Mouse (Mus musculus): ENCODE measurements around the gene Emx2.

Gene Emx2

DNA sequence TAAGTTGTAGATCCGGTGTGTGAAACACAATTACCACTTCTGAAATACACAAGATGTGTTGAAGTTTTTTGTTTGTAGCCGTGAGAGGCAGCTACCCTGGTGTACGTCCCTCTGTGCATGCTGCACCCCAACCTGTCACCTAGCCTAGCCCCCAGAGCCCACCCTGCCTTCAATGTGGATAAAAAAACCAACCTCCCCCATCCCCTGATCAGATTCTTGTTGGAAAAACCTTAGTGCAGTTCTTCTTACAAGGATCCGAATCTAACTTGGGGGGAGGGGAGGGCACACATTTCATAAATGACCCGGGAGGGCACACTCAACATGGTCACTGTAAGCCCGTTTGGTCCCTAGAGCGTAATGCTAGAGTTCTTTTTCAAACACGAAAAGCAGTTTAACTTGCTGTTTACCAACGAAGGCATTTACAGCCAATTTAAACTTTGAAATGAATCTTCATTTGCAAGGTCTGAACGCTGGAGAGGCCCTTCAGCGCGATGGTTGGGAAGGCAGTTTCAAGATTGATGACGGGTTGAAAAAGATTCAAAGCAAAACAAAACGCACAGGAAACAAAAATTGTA, 7.5 kb upstream of the Emx2 start:
- H3K36me3 ChIP-seq (ENCODE audit: insufficient read depth, low read length): no peaks in the 10 kb centered on the region
- H3K27me3 ChIP-seq (ENCODE audit: insufficient read depth, low read length): peaks cover 82% of the 10 kb centered on the region
- H3K4me1 ChIP-seq (replicated peaks; ENCODE audit: low read depth, low read length): peaks cover 17% of the 10 kb centered on the region
- H3K9me3 ChIP-seq (ENCODE audit: low read length): no peaks in the 10 kb centered on the region
- no peak for TF ChIP-seq NANOG (IDR thresholded peaks at IDR 0.05; ENCODE audit: borderline replicate concordance, low read length)
- TF ChIP-seq POU5F1 (IDR thresholded peaks at IDR 0.05; ENCODE audit: borderline replicate concordance, low read length): no peak
- no peak for TF ChIP-seq CTCF (conservative IDR thresholded peaks at IDR 0.05; ENCODE audit: low read length)
- no peak overlapping the region for H3K4me3 ChIP-seq (replicated peaks; ENCODE audit: low read length)

DNA sequence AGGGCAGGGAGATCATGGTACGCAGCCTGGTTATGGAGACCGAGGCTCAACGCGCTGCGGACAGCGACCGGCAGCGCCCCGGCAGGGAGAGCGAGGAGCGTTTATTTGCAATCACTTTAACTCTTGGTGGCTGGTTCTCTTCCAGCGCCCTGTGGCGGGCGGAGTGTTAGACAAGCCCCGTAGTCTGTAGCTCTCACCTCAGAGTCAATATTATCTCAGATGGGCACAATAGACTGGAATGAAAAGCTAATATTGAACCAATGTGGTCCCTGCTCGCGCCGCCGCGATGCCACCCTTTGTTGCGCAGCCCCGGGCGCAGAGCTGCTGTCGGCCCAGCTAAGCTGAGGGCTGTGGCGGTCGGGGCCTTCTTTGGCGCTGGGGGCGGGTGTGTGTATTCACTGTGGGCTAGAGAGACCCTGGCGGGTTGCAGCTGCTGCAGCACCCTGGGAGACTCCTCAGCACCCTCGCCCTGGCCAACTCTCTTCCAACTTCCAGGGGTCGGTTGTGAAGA, 6.7 kb upstream of the Emx2 start:
- TF ChIP-seq NANOG (IDR thresholded peaks at IDR 0.05; ENCODE audit: borderline replicate concordance, low read length): no peak
- TF ChIP-seq POU5F1 (IDR thresholded peaks at IDR 0.05; ENCODE audit: borderline replicate concordance, low read length): no peak
- no peak for TF ChIP-seq CTCF (conservative IDR thresholded peaks at IDR 0.05; ENCODE audit: low read length)

DNA sequence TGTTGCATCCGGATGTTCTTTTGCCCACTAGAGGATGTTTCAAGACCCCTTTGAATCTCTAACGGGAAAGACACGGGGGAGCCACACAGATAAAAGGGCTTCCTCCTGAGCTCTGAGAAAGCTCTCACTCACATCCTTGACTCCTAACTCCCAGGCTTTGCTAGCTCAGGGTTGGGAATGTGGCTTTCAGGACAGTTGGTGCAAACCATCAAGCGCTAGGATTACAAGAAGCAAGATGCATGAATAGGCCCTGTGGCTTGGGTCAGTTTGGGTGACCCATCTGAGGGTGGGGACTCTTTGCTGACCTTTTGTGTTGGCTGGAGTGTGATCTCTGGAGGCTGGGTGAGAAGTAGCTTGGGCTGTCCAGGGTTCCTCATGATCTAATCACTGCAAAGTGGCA, 5.9 kb upstream of the Emx2 start:
- no peak overlapping the region for H3K4me3 ChIP-seq (replicated peaks; ENCODE audit: low read length)

More for the DNA sequence above, 6.7 kb upstream of the Emx2 start:
- Histone ChIP-seq H3K27me3 (ENCODE audit: insufficient read depth, low read length) (peaks cover 91% of the 10 kb centered on the region), H3K4me1 (replicated peaks; ENCODE audit: low read depth, low read length) (peaks cover 17% of the 10 kb centered on the region), H3K4me3 (replicated peaks; ENCODE audit: low read length) (peak overlapping the region; percentile 35), H3K9me3 (ENCODE audit: low read length) (no peaks in the 10 kb centered on the region), H3K36me3 (ENCODE audit: insufficient read depth, low read length) (no peaks in the 10 kb centered on the region)

DNA sequence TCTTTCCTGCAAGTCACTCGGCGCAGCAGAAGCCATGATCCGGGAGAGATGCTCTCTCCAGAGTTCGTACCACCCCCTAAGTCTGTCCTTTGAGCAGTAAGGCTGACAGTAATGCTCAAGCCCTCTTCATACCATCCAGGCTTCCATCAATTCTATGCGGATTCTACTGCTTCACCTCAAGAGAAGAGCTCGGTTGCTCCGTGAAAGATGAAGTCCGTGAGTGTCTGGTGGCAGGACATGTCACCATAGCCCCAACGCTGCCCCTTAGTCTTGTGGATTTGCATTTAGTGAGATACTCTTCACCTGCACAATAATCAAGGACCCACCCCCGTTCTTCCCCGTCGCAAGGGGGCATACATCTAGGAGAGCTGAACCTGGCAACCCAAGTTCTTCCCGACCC, 4.6 kb upstream of the Emx2 start:
- H3K4me3 ChIP-seq (replicated peaks; ENCODE audit: low read length): no peak overlapping the region
- peaks cover 24% of the 10 kb centered on the region for H3K4me1 ChIP-seq (replicated peaks; ENCODE audit: low read depth, low read length)
- peaks cover 97% of the 10 kb centered on the region for H3K27me3 ChIP-seq (ENCODE audit: insufficient read depth, low read length)
- TF ChIP-seq NANOG (IDR thresholded peaks at IDR 0.05; ENCODE audit: borderline replicate concordance, low read length) (no peak), CTCF (conservative IDR thresholded peaks at IDR 0.05; ENCODE audit: low read length) (peak; percentile 11; the same call in 1 of the 2 replicates)
- no peaks in the 10 kb centered on the region for H3K9me3 ChIP-seq (ENCODE audit: low read length)
- H3K36me3 ChIP-seq (ENCODE audit: insufficient read depth, low read length): no peaks in the 10 kb centered on the region

More for the DNA sequence above, 5.9 kb upstream of the Emx2 start:
- TF ChIP-seq NANOG (IDR thresholded peaks at IDR 0.05; ENCODE audit: borderline replicate concordance, low read length): no peak
- TF ChIP-seq POU5F1 (IDR thresholded peaks at IDR 0.05; ENCODE audit: borderline replicate concordance, low read length): no peak
- no peak for TF ChIP-seq CTCF (conservative IDR thresholded peaks at IDR 0.05; ENCODE audit: low read length)
- H3K27me3 ChIP-seq (ENCODE audit: insufficient read depth, low read length): peaks cover 93% of the 10 kb centered on the region
- H3K4me1 ChIP-seq (replicated peaks; ENCODE audit: low read depth, low read length): peaks cover 17% of the 10 kb centered on the region
- no peaks in the 10 kb centered on the region for H3K9me3 ChIP-seq (ENCODE audit: low read length)
- H3K36me3 ChIP-seq (ENCODE audit: insufficient read depth, low read length): no peaks in the 10 kb centered on the region

DNA sequence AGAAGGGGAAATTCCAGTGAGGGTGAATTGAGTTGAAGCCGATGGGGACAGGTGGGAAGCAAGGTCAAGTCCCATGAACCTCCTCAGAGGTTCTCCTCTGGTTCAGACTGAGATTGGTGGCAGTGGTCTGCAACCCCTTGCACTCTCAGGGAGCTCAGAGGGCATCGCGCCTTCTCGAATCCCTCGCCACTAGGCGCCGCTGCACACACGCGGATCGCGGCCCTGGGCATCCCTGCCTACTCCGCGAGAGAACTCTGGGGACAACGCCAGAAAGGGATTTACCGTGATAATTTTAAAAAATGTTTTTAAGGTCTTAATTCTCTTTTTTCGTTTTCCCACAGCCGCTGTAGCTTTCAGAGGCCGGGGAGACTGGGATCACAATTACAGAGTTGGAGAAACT, 4.0 kb upstream of the Emx2 start:
- peaks cover 97% of the 10 kb centered on the region for H3K27me3 ChIP-seq (ENCODE audit: insufficient read depth, low read length)
- H3K36me3 ChIP-seq (ENCODE audit: insufficient read depth, low read length): no peaks in the 10 kb centered on the region
- no peaks in the 10 kb centered on the region for H3K9me3 ChIP-seq (ENCODE audit: low read length)
- H3K4me1 ChIP-seq (replicated peaks; ENCODE audit: low read depth, low read length): peaks cover 24% of the 10 kb centered on the region
- TF ChIP-seq NANOG (IDR thresholded peaks at IDR 0.05; ENCODE audit: borderline replicate concordance, low read length) (no peak), CTCF (conservative IDR thresholded peaks at IDR 0.05; ENCODE audit: low read length) (peak; percentile 53), POU5F1 (IDR thresholded peaks at IDR 0.05; ENCODE audit: borderline replicate concordance, low read length) (no peak)
- H3K4me3 ChIP-seq (replicated peaks; ENCODE audit: low read length): no peak overlapping the region

DNA sequence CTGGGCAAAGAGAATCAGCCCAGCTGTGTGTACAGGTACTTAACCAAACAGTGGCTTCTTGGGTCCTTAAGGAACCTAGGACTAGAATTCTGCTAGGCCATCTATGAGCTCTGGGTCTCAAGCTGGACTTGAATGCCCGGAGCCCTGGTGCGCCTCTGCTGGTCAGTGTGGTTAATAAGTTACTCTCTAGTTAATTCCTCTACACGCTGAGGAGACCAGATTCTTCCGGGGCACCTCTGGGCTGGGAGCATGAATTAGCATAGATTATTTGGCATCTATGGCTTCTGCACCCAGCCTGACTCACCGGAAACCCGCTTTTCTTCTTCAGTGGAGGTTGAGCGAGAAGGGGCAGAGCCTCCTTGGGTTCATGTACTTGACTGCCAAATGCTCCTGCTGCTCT, 2.5 kb upstream of the Emx2 start:
- Histone ChIP-seq H3K9me3 (ENCODE audit: low read length) (no peaks in the 10 kb centered on the region), H3K4me1 (replicated peaks; ENCODE audit: low read depth, low read length) (peaks cover 27% of the 10 kb centered on the region), H3K36me3 (ENCODE audit: insufficient read depth, low read length) (no peaks in the 10 kb centered on the region), H3K4me3 (replicated peaks; ENCODE audit: low read length) (no peak overlapping the region), H3K27me3 (ENCODE audit: insufficient read depth, low read length) (peaks cover 100% of the 10 kb centered on the region)
- no peak for TF ChIP-seq POU5F1 (IDR thresholded peaks at IDR 0.05; ENCODE audit: borderline replicate concordance, low read length)
- TF ChIP-seq NANOG (IDR thresholded peaks at IDR 0.05; ENCODE audit: borderline replicate concordance, low read length): no peak
- TF ChIP-seq CTCF (conservative IDR thresholded peaks at IDR 0.05; ENCODE audit: low read length): no peak

DNA sequence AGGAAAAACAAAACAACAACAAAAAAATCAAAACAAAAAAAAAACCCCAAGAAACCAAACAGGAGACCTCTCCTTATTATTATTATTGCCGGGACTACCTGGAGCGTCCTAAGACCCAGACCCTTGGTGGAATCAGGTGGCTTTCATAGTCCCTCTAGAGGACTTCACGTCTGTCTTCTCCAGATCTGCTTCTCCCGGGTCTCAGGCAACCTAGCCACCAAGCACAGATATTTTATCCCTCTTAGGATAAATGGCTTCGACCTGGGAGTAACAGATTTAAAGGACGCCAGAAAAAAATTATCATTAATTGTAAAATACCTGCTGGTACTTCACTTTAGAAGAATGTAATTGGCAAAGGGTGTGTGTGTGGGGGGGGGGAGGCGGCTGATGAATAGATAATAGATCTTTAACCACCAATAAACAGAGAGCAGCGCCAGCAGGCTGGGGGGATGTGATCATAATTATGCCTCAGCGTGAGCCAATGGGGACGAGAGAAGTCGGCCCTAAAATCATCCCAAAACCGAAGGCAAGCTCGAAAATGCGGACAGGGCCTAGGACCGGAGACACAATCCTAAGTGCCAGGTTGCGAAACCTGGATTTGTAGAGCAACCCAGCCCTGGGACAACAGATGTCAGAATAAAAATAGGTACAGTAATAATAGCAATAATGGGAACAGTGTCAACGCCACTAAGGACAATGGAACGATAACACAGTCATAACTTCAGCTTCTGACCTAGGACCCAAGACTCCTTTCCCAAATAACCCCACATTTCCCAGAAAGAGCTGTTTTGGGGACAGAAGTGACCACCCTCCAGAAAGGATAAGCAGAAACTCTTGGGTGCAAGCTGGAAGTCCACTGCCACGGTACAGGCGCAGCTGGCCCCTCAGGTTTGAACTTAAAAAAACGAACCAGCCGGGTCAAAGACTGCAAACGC, 894 bp upstream of the Emx2 start:
- Histone ChIP-seq H3K9me3 (ENCODE audit: low read length) (no peaks in the 10 kb centered on the region), H3K4me3 (replicated peaks; ENCODE audit: low read length) (peak overlapping the region; percentile 70), H3K27me3 (ENCODE audit: insufficient read depth, low read length) (peaks cover 99% of the 10 kb centered on the region), H3K36me3 (ENCODE audit: insufficient read depth, low read length) (no peaks in the 10 kb centered on the region), H3K4me1 (replicated peaks; ENCODE audit: low read depth, low read length) (peaks cover 31% of the 10 kb centered on the region)
- TF ChIP-seq NANOG (IDR thresholded peaks at IDR 0.05; ENCODE audit: borderline replicate concordance, low read length): no peak
- no peak for TF ChIP-seq POU5F1 (IDR thresholded peaks at IDR 0.05; ENCODE audit: borderline replicate concordance, low read length)
- no peak for TF ChIP-seq CTCF (conservative IDR thresholded peaks at IDR 0.05; ENCODE audit: low read length)

DNA sequence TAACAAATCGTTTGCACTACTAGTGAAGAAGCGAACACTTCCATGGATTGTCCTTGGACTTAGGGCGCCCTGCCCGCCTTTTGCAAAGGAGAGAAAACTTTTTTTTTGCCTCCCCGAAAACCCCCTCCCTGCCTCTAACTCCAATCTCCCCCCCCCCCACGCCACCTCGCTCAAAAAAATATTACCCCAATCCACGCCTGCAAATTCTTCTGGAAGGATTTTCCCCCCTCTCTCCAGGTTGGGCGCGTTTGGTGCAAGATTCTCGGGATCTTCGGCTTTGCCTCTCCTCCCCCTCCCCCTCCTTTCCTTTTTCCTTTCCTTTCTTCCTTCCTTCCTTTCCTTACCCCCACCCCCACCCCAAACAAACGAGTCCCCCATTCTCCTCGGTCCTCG, 567 bp downstream of the Emx2 start:
- no peaks in the 10 kb centered on the region for H3K9me3 ChIP-seq (ENCODE audit: low read length)
- H3K27me3 ChIP-seq (ENCODE audit: insufficient read depth, low read length): peaks cover 99% of the 10 kb centered on the region
- H3K36me3 ChIP-seq (ENCODE audit: insufficient read depth, low read length): no peaks in the 10 kb centered on the region
- H3K4me3 ChIP-seq (replicated peaks; ENCODE audit: low read length): peak overlapping the region; percentile 70
- peaks cover 27% of the 10 kb centered on the region for H3K4me1 ChIP-seq (replicated peaks; ENCODE audit: low read depth, low read length)
- TF ChIP-seq POU5F1 (IDR thresholded peaks at IDR 0.05; ENCODE audit: borderline replicate concordance, low read length) (no peak), NANOG (IDR thresholded peaks at IDR 0.05; ENCODE audit: borderline replicate concordance, low read length) (no peak), CTCF (conservative IDR thresholded peaks at IDR 0.05; ENCODE audit: low read length) (no peak)

Data from E14TG2a.4 (cell line).